Mouse (Mus musculus) limb, embryonic 12.5 days (tissue): Measurements from ENCODE around the gene Tom1l2. TPM values are rescaled to one million over a fixed set of nuclear protein-coding genes. Genes with fewer than 3 reads are reported as not detected.

Experiments
- ATAC-seq: fragments of 200-750 bp; cut with Nextera tagmentation; 2 replicates; pipeline ENCODE4 v1.8.0; 2017; ENCODE audit warnings: low read depth, moderate TSS enrichment; ENCODE audit not compliant: insufficient number of reproducible peaks, insufficient read depth, low FRiP score, low TSS enrichment
- H3K27ac ChIP-seq: fragments of 300-500 bp; sonication (generic); 2 replicates; pipeline ENCODE4 v1.5.1; 2016; ENCODE audit warnings: mild to moderate bottlenecking, moderate library complexity
- H3K27me3 ChIP-seq: fragments of 300-500 bp; sonication (generic); 2 replicates; pipeline ENCODE4 v1.6.1; 2016; ENCODE audit warnings: mild to moderate bottlenecking, moderate library complexity
- H3K36me3 ChIP-seq: fragments of 300-500 bp; sonication (generic); 2 replicates; pipeline ENCODE4 v1.6.1; 2016; ENCODE audit warnings: mild to moderate bottlenecking, moderate library complexity
- H3K4me1 ChIP-seq: fragments of 300-500 bp; sonication (generic); replicated peaks from 2 replicates; pipeline ENCODE4 v1.6.1; 2016
- H3K4me2 ChIP-seq: fragments of 300-500 bp; sonication (generic); 2 replicates; pipeline ENCODE4 v1.6.1; 2016; ENCODE audit warnings: mild to moderate bottlenecking, moderate library complexity
- H3K4me3 ChIP-seq: fragments of 300-500 bp; sonication (generic); replicated peaks from 2 replicates; pipeline ENCODE4 v1.5.1; 2016; ENCODE audit warnings: mild to moderate bottlenecking
- H3K9ac ChIP-seq: fragments of 300-500 bp; sonication (generic); replicated peaks from 2 replicates; pipeline ENCODE4 v1.6.1; 2016; ENCODE audit warnings: mild to moderate bottlenecking, moderate library complexity
- H3K9me3 ChIP-seq: fragments of 300-500 bp; sonication (generic); 2 replicates; pipeline ENCODE4 v1.6.1; 2016; ENCODE audit warnings: mild to moderate bottlenecking, moderate library complexity
- WGBS: fragments of 180-500 bp; shearing (Covaris S2); methylation state at CpG from one replicate; pipeline ENCODE4 v1.1.7; 2016; 5-methylcytosine and 5-hydroxymethylcytosine counted together
- polyA plus RNA-seq: library from polyadenylated mRNA; unstranded; fragments of >200 nt; fragmentation: Nextera tagmentation; extraction: Ambion mirVana; gene quantifications from 2 replicates; pipeline ENCODE4 v1.2.1, GENCODE M21; 2016

The Tom1l2 gene
- polyA plus RNA-seq, 1 experiment from 2014 or later: 21.6 TPM

DNA sequence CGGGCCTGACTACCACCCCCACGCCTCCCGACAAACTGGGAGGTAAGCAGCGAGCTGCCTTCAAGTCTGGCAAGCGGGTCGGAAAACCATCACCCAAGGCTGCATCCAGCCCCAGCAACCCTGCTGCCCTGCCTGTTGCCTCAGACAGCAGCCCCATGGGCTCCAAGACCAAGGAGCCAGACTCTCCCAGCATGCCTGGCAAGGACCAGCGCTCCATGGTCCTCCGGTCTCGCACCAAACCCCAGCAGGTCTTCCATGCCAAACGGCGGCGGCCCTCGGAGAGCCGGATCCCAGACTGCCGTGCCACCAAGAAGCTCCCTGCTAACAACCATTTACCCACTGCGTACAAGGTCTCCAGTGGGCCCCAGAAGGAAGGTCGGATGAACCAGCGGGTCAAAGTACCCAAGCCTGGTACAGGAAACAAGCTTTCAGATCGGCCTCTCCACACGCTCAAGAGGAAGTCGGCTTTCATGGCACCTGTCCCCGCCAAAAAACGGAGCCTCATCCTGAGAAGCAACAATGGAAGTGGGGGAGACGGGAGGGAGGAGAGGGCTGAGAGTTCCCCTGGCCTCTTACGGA, 164.3 kb downstream of the Tom1l2 start:
- H3K9ac ChIP-seq: no peak overlapping the region
- peaks cover 23% of the 10 kb centered on the region for H3K4me1 ChIP-seq
- no peak overlapping the region for H3K4me2 ChIP-seq
- no peaks in the 10 kb centered on the region for H3K9me3 ChIP-seq
- WGBS: 91% methylated on average over 25 of the region's 25 CpGs
- H3K36me3 ChIP-seq: peaks cover 93% of the 10 kb centered on the region
- H3K27ac ChIP-seq: no peak overlapping the region
- no peak overlapping the region for H3K4me3 ChIP-seq
- ATAC-seq: no peak
- no peaks in the 10 kb centered on the region for H3K27me3 ChIP-seq

DNA sequence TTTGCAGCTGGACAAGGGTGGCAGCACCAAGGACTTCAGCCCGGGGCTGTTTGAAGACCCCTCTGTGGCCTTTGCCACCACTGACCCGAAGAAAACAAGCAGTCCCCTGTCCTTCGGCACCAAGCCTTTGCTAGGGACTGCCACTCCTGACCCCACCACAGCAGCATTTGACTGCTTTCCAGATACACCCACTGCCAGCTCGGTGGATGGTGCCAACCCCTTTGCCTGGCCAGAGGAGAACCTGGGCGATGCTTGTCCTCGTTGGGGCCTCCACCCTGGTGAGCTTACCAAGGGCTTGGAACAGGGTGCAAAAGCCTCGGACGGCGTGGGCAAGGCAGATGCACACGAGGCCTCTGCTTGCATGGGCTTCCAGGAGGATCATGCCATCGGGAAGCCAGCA, 165.6 kb downstream of the Tom1l2 start:
- WGBS: 90% methylated on average over 11 of the region's 11 CpGs

DNA sequence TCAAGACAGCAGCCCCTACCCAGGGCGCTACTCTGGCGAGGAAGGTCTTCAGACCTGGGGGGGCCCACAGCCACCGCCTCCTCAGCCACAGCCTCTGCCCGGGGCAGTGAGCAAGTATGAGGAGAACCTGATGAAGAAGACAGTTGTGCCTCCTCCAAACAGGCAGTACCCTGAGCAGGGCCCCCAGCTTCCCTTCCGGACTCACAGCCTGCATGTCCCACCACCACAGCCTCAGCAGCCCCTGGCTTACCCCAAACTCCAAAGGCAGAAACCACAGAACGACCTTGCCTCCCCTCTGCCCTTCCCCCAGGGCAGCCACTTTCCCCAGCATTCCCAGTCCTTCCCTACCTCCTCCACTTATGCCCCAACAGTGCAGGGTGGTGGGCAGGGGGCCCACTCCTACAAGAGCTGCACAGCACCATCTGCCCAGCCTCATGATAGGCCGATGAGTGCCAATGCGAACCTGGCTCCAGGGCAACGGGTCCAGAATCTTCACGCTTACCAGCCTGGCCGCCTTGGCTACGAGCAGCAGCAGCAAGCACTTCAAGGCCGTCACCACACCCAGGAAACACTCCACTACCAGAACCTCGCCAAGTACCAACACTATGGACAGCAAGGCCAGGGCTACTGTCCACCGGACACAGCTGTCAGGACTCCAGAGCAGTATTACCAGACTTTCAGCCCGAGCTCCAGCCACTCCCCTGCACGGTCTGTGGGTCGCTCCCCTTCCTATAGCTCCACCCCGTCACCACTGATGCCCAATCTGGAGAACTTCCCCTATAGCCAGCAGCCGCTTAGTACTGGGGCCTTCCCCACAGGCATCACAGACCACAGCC, 167.1 kb downstream of the Tom1l2 start:
- H3K9ac ChIP-seq: no peak overlapping the region
- H3K4me2 ChIP-seq: no peak overlapping the region
- H3K9me3 ChIP-seq: no peaks in the 10 kb centered on the region
- peaks cover 65% of the 10 kb centered on the region for H3K36me3 ChIP-seq
- WGBS: 82% methylated on average over 20 of the region's 20 CpGs
- ATAC-seq: no peak
- H3K4me1 ChIP-seq: peaks cover 51% of the 10 kb centered on the region
- no peak overlapping the region for H3K4me3 ChIP-seq
- peak overlapping the region; percentile 62; the same call in 1 of the 2 replicates for H3K27ac ChIP-seq
- no peaks in the 10 kb centered on the region for H3K27me3 ChIP-seq

More for the DNA sequence above, 165.6 kb downstream of the Tom1l2 start:
- H3K4me1 ChIP-seq: peaks cover 36% of the 10 kb centered on the region
- no peak overlapping the region for H3K4me2 ChIP-seq
- no peak overlapping the region for H3K9ac ChIP-seq
- no peak for ATAC-seq
- H3K36me3 ChIP-seq: peaks cover 80% of the 10 kb centered on the region
- H3K27ac ChIP-seq: no peak overlapping the region
- H3K27me3 ChIP-seq: no peaks in the 10 kb centered on the region
- H3K4me3 ChIP-seq: no peak overlapping the region
- no peaks in the 10 kb centered on the region for H3K9me3 ChIP-seq

DNA sequence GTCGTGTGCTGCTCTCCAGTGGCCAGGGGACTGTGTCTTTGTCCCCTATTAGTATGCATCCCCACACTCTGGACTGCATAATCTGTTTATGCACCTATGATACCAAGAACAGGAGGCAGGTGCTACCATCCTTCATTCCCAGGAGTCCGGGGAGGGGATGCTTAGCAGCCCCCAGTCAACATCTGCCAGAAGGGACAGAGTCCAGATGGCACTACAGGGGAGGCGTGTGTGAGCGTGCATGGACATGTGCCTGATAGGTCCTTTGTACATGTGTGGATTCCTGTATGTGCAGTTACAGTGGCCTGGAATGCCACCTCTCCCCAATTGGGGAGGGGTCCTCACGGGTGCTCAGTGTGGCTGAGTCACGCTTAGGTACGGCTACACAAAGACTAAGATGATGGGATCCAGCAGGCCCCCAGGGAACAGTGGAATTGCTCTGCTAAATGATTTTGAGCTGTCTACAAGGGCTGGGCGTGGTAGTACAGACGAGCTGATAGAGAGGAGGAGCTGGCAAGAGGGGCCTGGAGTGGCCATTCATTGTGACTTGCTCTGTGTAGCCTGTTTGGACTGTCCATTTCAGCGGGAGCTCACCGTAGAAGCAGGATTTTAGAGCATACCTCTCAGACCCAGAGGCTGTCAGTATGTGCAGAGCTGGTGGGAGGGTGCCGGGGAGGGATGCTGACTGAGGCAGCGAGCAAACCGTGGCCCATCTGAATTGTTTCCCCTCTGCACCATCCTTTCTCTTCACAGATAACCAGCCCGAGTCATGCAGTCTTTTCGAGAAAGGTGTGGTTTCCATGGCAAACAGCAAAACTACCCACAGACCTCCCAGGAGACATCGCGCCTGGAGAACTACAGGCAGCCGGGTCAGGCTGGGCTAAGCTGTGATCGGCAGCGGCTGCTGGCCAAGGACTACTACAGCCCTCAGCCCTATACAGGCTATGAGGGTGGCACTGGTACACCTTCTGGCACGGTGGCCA, 168.1 kb downstream of the Tom1l2 start:
- Histone ChIP-seq H3K9ac (no peak overlapping the region), H3K27me3 (no peaks in the 10 kb centered on the region), H3K4me3 (no peak overlapping the region), H3K36me3 (peaks cover 64% of the 10 kb centered on the region), H3K4me2 (no peak overlapping the region), H3K27ac (peak overlapping the region; percentile 62), H3K9me3 (no peaks in the 10 kb centered on the region), H3K4me1 (peaks cover 61% of the 10 kb centered on the region)
- no peak for ATAC-seq
- whole genome bisulfite sequencing: 59% methylated on average over 22 of the region's 22 CpGs

DNA sequence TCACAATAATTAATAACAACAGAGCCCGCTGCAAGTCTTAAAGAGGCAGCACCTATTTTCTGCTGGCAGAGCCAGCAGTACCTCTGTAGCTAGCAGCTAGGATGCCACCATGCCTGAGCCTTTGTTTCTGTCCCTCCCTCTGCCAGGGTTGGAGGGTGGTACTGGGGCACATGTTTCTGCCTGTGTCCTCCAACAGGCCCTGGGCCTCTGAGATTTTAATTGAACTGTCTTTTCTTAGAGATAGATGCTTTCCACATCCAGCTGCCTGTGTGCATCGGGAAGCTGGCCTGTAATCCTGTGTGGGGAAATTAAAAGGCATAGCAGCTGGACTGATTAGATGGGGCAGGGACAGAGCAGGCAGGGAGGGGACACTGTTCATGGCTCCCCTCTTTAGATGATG, 170.0 kb downstream of the Tom1l2 start:
- peak overlapping the region; percentile 60 for H3K27ac ChIP-seq
- H3K9me3 ChIP-seq: no peaks in the 10 kb centered on the region
- peaks cover 49% of the 10 kb centered on the region for H3K36me3 ChIP-seq
- H3K4me2 ChIP-seq: no peak overlapping the region
- H3K4me3 ChIP-seq: no peak overlapping the region
- 46% methylated on average over 2 of the region's 2 CpGs for WGBS
- H3K27me3 ChIP-seq: no peaks in the 10 kb centered on the region
- no peak for ATAC-seq
- H3K9ac ChIP-seq: no peak overlapping the region
- H3K4me1 ChIP-seq: peaks cover 78% of the 10 kb centered on the region

DNA sequence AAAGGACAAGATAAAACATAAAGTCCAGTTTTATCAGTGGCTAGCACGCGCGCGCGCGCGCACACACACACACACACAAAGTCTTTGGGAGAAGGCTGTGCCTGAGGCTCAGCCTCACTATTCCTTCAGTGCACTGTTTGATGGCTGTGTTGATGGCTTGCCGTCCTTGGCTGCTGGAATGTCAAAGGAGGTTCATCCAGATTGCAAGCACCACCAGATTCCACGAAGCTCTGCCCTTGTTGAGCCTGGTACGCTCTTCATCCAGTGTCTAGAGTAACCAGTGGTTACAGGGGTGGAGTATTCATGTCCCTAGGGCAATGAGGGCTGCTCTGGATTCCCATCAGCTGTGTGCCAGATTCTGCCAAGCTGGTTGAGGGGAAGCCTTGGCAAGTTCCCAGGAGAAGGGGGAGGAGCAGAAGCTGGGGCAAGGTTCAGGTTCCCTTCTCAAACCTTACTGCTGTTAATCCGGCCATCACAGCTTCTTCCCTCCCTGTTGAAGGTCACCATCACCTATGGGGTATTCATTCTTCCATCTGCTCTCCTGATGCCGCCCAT, 170.5 kb downstream of the Tom1l2 start:
- Histone ChIP-seq H3K9me3 (no peaks in the 10 kb centered on the region), H3K4me2 (peak overlapping the region; percentile 8; the same call in 1 of the 2 replicates), H3K4me3 (no peak overlapping the region), H3K9ac (0 out of 2 replicates have a peak overlapping the region, but pooled peaks have one; percentile 31), H3K4me1 (peaks cover 83% of the 10 kb centered on the region), H3K36me3 (peaks cover 43% of the 10 kb centered on the region), H3K27ac (peak overlapping the region; percentile 60; the same call in 1 of the 2 replicates), H3K27me3 (no peaks in the 10 kb centered on the region)
- 77% methylated on average over 12 of the region's 12 CpGs for WGBS
- no peak for ATAC-seq

DNA sequence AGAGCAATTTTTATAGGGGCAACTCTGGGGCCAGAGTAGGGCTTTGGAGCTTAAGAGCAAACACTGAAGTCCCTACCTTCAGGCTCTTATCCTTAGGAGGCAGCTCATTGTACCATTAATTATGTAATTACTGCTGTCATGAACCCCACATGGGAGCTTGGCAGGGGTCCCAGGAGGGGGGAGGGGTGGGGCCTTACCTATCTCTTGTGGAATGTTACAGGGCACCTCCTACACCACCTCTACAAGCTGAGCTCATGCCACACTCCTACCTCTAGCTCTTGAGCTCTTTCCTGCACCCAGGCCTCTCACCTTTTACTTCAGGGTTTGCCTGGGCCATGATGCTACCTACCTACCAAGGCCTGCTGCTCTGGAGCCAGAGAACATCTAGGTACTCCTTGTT, 174.2 kb downstream of the Tom1l2 start:
- Histone ChIP-seq H3K4me3 (no peak overlapping the region), H3K36me3 (peaks cover 21% of the 10 kb centered on the region; the same call in 1 of the 2 replicates), H3K4me1 (peaks cover 93% of the 10 kb centered on the region), H3K27ac (0 out of 2 replicates have a peak overlapping the region, but pooled peaks have one; percentile 90), H3K27me3 (no peaks in the 10 kb centered on the region), H3K4me2 (peak overlapping the region; percentile 100), H3K9ac (no peak overlapping the region), H3K9me3 (no peaks in the 10 kb centered on the region)
- no peak for ATAC-seq

DNA sequence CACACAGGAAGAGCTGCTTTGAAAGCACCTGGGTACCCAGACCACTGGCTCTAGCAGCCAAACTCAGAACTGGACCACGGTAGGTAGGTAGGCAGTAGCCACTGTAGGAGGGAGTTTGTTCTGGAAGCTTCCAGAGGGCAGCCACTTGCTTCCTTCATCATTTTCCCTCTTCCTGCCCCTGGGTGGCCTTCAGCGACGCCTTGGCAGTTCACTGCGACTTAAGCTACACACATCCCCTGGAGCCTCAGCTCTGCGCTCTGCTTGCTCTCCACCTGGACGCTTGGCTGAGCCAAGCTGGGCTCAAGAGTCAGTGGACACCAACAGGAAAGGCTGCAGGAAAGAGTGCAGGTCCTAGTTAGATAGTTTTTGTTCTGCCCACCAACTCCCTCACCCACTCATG, 174.7 kb downstream of the Tom1l2 start:
- peaks cover 93% of the 10 kb centered on the region for H3K4me1 ChIP-seq
- H3K27me3 ChIP-seq: no peaks in the 10 kb centered on the region
- H3K27ac ChIP-seq: peak overlapping the region; percentile 90
- H3K9ac ChIP-seq: no peak overlapping the region
- ATAC-seq: no peak
- WGBS: 38% methylated on average over 6 of the region's 6 CpGs
- 0 out of 2 replicates have a peak overlapping the region, but pooled peaks have one; percentile 65 for H3K4me3 ChIP-seq
- H3K4me2 ChIP-seq: peak overlapping the region; percentile 100
- no peaks in the 10 kb centered on the region for H3K9me3 ChIP-seq
- peaks cover 21% of the 10 kb centered on the region; the same call in 1 of the 2 replicates for H3K36me3 ChIP-seq

DNA sequence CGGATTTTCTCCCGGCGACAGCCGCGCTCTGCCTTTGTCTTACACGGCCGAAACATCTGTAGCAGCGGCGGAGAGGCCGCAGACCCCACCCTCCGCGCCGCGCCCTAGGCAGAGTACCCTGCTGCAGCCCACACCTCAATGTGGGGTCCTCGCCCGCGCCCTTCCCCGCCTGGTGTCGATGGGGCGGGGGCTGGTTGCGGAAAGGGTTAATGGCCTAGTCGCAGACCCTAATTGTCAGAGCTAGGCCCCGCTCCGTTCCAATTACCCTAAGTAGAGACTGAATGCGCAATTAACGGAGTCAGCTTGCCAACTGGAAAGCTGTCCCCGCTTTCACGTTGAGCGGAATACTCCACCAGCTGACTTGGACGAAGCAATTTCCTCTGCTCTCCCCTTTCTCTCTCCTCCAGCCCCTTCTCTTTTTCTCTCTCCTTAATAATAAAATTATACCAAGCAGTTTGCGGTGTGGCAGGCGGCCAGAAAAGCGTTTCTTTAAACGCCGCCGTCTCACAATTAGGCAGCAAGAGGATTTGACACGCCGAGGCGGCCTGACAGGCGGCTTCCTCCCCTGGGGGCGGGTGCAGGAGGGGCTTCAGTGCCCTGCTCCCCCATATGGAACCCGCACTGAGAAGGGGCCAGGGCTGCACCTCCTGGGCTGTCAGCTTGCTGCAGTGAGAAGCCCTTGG, 175.6 kb downstream of the Tom1l2 start:
- H3K4me1 ChIP-seq: peaks cover 93% of the 10 kb centered on the region
- H3K4me2 ChIP-seq: peak overlapping the region; percentile 100
- peaks cover 21% of the 10 kb centered on the region; the same call in 1 of the 2 replicates for H3K36me3 ChIP-seq
- H3K27ac ChIP-seq: peak overlapping the region; percentile 90
- H3K9me3 ChIP-seq: no peaks in the 10 kb centered on the region
- H3K9ac ChIP-seq: peak overlapping the region; percentile 77
- no peaks in the 10 kb centered on the region for H3K27me3 ChIP-seq
- peak; percentile 45 for ATAC-seq
- H3K4me3 ChIP-seq: peak overlapping the region; percentile 65
- under 1% methylated on average over 42 of the region's 42 CpGs for WGBS
